Mouse (Mus musculus): Measurements from ENCODE around the gene Mup5. TPM values are rescaled to one million over a fixed set of nuclear protein-coding genes. Genes with fewer than 3 reads are reported as not detected.
"Not testable (repeated sequence)": the region's sequence is repeated elsewhere in the genome, so short reads cannot be mapped to it uniquely, and the experiment has no call there.

Gene Mup5
- not detected in 2 replicates for polyA plus RNA-seq (2016; fragmentation: Nextera tagmentation; extraction: Ambion mirVana)

DNA sequence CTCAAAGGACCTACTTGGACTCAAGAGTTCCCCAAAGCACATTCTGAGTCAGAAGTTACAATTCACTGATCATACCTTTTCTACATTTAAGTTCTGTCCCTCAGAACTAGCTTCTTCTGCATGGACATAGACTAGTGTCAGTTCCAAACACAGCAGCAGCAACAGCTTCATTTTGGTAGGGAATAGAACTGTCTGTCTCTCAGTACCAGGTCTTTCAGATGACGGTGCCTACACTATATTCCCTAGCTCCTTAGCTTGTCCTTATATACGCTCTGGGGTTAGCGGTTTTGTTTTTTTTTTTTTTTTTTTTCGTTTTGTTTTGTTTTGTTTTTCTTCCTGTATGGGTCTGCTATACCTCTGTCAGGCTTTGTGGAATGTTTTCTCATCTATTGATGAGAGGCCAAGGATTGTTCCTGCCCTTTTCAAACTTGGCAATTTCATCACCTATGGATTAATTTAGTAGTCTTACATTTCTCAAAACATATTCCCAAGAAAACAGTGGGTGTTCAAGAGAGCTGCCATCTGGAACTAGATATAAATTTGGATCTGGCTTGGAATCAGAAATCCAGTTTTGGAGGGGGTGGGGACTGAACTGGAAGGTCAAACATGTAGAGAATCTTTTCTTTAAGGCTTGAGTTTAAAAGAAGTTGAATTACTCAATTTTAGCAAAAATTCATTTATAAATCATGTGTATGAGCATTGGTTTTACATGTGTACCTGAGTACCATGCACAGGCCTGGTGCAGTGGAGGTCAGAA, at the start of gene Mup5:
TSS of gene Mup5 (minus strand) at position 282 of the 757 bp plus-strand sequence.
- ATAC-seq (ENCODE audit: insufficient number of reproducible peaks, low FRiP score), result no peak
- Histone ChIP-seq H3K27ac (ENCODE audit: poor library complexity, severe bottlenecking) (no peak within 1 kb of the TSS), H3K9ac (no peak within 1 kb of the TSS), H3K27me3 (replicated peaks) (no peaks in the 10 kb centered on the region), H3K36me3 (no peaks in the 10 kb centered on the region), H3K4me1 (replicated peaks) (no peaks in the 10 kb centered on the region), H3K4me2 (no peak within 1 kb of the TSS), H3K9me3 (replicated peaks) (peaks cover 9% of the 10 kb centered on the region), H3K4me3 (no peak within 1 kb of the TSS)
- 64% methylated on average over 4 of the region's 4 CpGs for WGBS

GRCm38 (mm10) chr4:61858160-61858559, 23.1 kb upstream of the Mup5 start:
- Histone ChIP-seq H3K9ac (no peak overlapping the region), H3K4me1 (replicated peaks) (peaks cover 11% of the 10 kb centered on the region), H3K4me2 (no peak overlapping the region), H3K27ac (ENCODE audit: poor library complexity, severe bottlenecking) (no peak overlapping the region), H3K27me3 (replicated peaks) (no peaks in the 10 kb centered on the region), H3K9me3 (replicated peaks) (peaks cover 11% of the 10 kb centered on the region), H3K36me3 (no peaks in the 10 kb centered on the region), H3K4me3 (no peak overlapping the region)
- WGBS, result 40% methylated on average over 4 of the region's 4 CpGs
- ATAC-seq (ENCODE audit: insufficient number of reproducible peaks, low FRiP score), result no peak

DNA sequence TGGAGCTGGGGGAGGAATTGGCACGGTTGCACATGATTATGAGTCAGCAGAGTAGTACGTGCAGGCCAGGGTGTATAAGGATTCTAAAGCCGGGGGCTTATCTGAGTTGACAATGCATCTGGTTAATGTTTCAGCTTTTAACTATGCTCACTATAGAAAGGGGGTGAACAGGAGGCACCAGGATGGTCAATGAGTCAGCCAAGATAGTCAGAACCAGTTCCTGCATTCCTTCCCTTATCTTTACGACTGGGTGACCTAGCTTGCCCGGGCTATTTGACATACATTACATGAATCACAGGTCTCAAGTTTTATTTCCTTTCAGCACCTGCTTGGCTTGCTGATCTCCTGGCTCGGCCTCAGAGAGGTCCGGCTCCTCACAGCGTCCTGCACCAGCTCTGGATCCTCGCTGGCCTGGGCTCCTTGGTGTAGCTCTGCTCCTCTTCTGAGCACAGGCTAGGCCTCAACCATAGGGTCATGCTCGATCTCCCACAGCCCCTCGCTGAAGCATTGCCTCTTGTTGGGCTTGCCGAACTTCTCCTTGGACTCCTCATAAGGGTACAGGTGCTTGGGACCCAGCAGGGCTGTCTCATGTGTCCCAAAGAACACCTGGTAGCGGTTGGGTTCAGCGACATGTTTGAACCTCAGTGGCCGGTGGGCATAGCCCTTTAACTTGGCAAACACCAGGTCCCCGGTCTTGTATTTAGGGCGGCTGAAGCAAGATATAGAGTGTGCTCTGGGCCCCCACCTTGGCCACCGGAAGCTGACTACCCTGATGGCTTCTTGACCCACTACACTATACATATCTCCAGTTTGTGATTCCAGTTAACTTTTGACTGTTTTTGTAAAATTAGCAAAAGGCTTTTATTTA, 21.0 kb upstream of the Mup5 start:
- Histone ChIP-seq H3K4me1 (replicated peaks) (peaks cover 11% of the 10 kb centered on the region), H3K27me3 (replicated peaks) (no peaks in the 10 kb centered on the region), H3K4me3 (no peak overlapping the region), H3K36me3 (no peaks in the 10 kb centered on the region), H3K27ac (ENCODE audit: poor library complexity, severe bottlenecking) (peak overlapping the region; percentile 82), H3K9ac (no peak overlapping the region), H3K4me2 (no peak overlapping the region), H3K9me3 (replicated peaks) (peaks cover 21% of the 10 kb centered on the region)
- WGBS, result 51% methylated on average over 18 of the region's 18 CpGs
- ATAC-seq (ENCODE audit: insufficient number of reproducible peaks, low FRiP score), result peak; percentile 88

DNA sequence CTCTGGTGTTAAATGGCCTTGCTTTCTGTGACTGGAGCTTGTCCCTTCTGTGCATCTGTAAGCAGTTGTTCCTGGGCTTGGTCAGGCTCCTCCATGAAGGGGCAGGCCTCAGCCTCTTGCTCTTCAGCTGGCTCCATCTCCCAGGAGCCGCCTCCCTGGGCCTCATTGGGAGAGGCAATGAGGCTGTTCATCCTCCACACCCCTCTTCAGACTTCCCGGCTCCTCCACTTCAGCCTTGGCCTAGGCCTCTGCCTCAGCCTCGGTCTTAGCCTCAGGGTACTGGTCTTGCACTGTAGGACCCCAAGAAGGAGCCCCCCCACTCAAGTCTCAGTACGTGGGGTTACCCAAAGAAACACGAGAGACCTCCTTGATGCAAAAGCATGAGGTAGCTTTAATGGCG, 20.3 kb upstream of the Mup5 start:
- peak; percentile 56 for ATAC-seq (ENCODE audit: insufficient number of reproducible peaks, low FRiP score)
- Histone ChIP-seq H3K4me2 (no peak overlapping the region), H3K9me3 (replicated peaks) (peaks cover 21% of the 10 kb centered on the region), H3K36me3 (no peaks in the 10 kb centered on the region), H3K27me3 (replicated peaks) (no peaks in the 10 kb centered on the region), H3K4me3 (no peak overlapping the region), H3K9ac (no peak overlapping the region), H3K27ac (ENCODE audit: poor library complexity, severe bottlenecking) (peak overlapping the region; percentile 82), H3K4me1 (replicated peaks) (peaks cover 11% of the 10 kb centered on the region)
- WGBS, result 74% methylated on average over 6 of the region's 6 CpGs

GRCm38 (mm10) chr4:61844758-61845455, 9.9 kb upstream of the Mup5 start:
- no peak overlapping the region for H3K4me2 ChIP-seq
- H3K4me3 ChIP-seq, result no peak overlapping the region
- no peak overlapping the region for H3K27ac ChIP-seq (ENCODE audit: poor library complexity, severe bottlenecking)
- ATAC-seq (ENCODE audit: insufficient number of reproducible peaks, low FRiP score), result no peak
- 82% methylated on average over 5 of the region's 5 CpGs for WGBS
- H3K36me3 ChIP-seq, result no peaks in the 10 kb centered on the region
- H3K4me1 ChIP-seq (replicated peaks), result no peaks in the 10 kb centered on the region
- no peak overlapping the region for H3K9ac ChIP-seq
- H3K27me3 ChIP-seq (replicated peaks), result no peaks in the 10 kb centered on the region
- H3K9me3 ChIP-seq (replicated peaks), result 0 out of 2 replicates have a peak, but pooled peaks cover 3% of the 10 kb centered on the region

GRCm38 (mm10) chr4:61829211-61829610, 5.8 kb downstream of the Mup5 start:
- Histone ChIP-seq H3K4me3 (no peak overlapping the region), H3K4me2 (no peak overlapping the region), H3K9ac (no peak overlapping the region), H3K4me1 (replicated peaks) (no peaks in the 10 kb centered on the region), H3K27ac (ENCODE audit: poor library complexity, severe bottlenecking) (no peak overlapping the region), H3K27me3 (replicated peaks) (no peaks in the 10 kb centered on the region), H3K36me3 (no peaks in the 10 kb centered on the region), H3K9me3 (replicated peaks) (peaks cover 14% of the 10 kb centered on the region; the same call in 1 of the 2 replicates)
- 69% methylated on average over 4 of the region's 4 CpGs for WGBS
- no peak for ATAC-seq (ENCODE audit: insufficient number of reproducible peaks, low FRiP score)

DNA sequence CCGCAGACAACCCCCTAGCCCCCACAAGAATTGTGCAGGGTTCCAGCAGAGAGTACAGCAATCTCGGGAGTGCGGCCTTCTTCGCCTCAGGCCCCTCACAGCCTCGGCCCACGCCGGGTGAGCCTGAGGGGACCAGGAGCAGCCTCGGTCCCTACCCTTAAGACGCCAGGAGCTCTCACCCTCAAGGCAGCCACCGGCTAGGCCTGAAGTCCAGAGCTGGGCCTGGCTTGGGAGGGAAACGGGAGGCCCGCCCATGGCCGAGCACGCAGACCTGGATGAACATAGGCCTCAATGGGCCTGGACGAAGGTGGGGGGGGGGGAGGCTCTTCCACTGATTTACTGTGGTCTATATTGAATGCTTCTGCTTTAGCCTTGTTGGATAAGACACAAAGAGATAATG, 11.8 kb downstream of the Mup5 start:
- Histone ChIP-seq H3K9me3 (replicated peaks) (peaks cover 16% of the 10 kb centered on the region), H3K4me2 (no peak overlapping the region), H3K4me1 (replicated peaks) (no peaks in the 10 kb centered on the region), H3K9ac (no peak overlapping the region), H3K27ac (ENCODE audit: poor library complexity, severe bottlenecking) (no peak overlapping the region), H3K27me3 (replicated peaks) (no peaks in the 10 kb centered on the region), H3K36me3 (no peaks in the 10 kb centered on the region), H3K4me3 (no peak overlapping the region)
- WGBS, result 84% methylated on average over 15 of the region's 15 CpGs
- ATAC-seq (ENCODE audit: insufficient number of reproducible peaks, low FRiP score), result no peak

- not testable (repeated sequence) for H3K4me3 ChIP-seq; H3K9ac ChIP-seq; H3K4me2 ChIP-seq; H3K27me3 ChIP-seq (replicated peaks); H3K36me3 ChIP-seq; H3K27ac ChIP-seq (ENCODE audit: poor library complexity, severe bottlenecking); ATAC-seq (ENCODE audit: insufficient number of reproducible peaks, low FRiP score); H3K4me1 ChIP-seq (replicated peaks)
- WGBS, result 89% methylated on average over 9 of the region's 9 CpGs
- H3K9me3 ChIP-seq (replicated peaks), result peaks cover 14% of the 10 kb centered on the region
These were observed 12.5 kb downstream of the Mup5 start for GRCm38 (mm10) chr4:61822541-61822940.

DNA sequence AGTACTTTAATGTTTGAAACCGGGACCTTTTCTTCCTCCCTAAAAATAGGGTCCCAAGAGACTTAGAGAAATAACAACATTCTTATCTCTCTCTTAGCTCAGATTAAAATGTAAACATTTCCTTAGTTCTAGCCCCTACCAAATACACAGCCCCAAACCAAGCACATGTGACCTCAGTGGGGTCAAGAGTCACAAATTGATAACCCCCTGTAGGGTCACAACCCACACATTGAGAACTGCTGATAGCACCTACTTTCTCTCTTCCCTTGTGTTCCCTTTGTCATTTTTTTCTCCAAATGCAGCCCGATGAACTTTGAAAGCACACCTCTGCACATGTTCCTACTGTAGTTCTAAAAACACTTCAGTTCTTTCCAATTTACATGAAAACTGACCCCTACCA, 19.4 kb downstream of the Mup5 start:
- 36% methylated on average over 2 of the region's 2 CpGs for WGBS
- ATAC-seq (ENCODE audit: insufficient number of reproducible peaks, low FRiP score), result no peak
- no peak overlapping the region for H3K4me2 ChIP-seq

DNA sequence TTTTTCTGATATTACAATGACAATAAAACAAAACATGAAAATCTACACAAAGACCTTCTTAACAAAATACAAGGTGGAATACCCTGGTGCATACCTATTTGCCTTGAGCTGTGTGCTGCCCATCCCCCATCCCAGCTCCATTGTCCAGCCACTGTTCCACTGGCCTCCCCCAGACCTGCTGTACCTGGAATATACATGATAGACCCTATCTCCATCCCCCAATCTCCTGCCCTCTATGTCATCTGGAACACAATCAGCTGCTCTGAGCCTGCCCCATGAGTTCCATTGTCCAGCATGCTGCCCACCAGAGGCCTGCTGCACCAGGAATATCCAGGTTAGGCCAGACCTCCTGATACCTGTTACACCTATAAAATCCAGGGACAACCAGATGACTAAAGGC, 21.6 kb downstream of the Mup5 start:
- H3K4me2 ChIP-seq, result no peak overlapping the region
- no peaks in the 10 kb centered on the region for H3K9me3 ChIP-seq (replicated peaks)
- H3K4me3 ChIP-seq, result no peak overlapping the region
- H3K27ac ChIP-seq (ENCODE audit: poor library complexity, severe bottlenecking), result no peak overlapping the region
- H3K9ac ChIP-seq, result no peak overlapping the region
- H3K36me3 ChIP-seq, result no peaks in the 10 kb centered on the region
- 0 out of 2 replicates have a peak, but pooled peaks have one; percentile 29 for ATAC-seq (ENCODE audit: insufficient number of reproducible peaks, low FRiP score)
- no peaks in the 10 kb centered on the region for H3K4me1 ChIP-seq (replicated peaks)
- no peaks in the 10 kb centered on the region for H3K27me3 ChIP-seq (replicated peaks)

More for the DNA sequence above, 19.4 kb downstream of the Mup5 start:
- Histone ChIP-seq H3K9me3 (replicated peaks) (peaks cover 2% of the 10 kb centered on the region; the same call in 1 of the 2 replicates), H3K27me3 (replicated peaks) (no peaks in the 10 kb centered on the region), H3K4me1 (replicated peaks) (no peaks in the 10 kb centered on the region), H3K9ac (no peak overlapping the region), H3K27ac (ENCODE audit: poor library complexity, severe bottlenecking) (no peak overlapping the region), H3K36me3 (no peaks in the 10 kb centered on the region), H3K4me3 (no peak overlapping the region)

DNA sequence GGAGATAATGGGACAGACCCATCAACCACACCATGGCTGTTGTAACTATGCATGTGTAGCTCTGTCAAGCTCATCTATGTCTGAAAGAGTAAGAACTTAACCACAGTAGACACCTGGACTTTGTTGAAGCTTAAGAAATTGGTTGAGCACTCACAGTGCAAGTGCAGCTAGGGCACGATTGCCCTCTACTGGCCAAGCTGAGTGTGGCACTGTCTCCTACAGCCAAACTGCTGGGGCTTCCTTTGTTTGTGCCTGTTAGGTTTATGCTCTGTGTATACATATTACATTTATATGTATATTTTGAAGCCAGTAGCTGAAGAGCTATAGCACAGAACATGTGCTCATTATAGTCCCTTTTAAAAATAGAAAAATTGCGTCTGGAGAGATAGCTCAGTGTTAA, 23.8 kb downstream of the Mup5 start:
- 14% methylated on average over 2 of the region's 2 CpGs for WGBS

More for the DNA sequence above, 23.8 kb downstream of the Mup5 start:
- H3K9ac ChIP-seq; H3K36me3 ChIP-seq; H3K27ac ChIP-seq (ENCODE audit: poor library complexity, severe bottlenecking); H3K4me2 ChIP-seq; H3K9me3 ChIP-seq (replicated peaks); H3K4me1 ChIP-seq (replicated peaks); H3K4me3 ChIP-seq; H3K27me3 ChIP-seq (replicated peaks); ATAC-seq (ENCODE audit: insufficient number of reproducible peaks, low FRiP score): not testable (repeated sequence)

All from heart, embryonic 12.5 days (tissue).